In genomic region chr1:136151371-136151770, GRCm38 (mm10) we compare ENCODE assay signal across 17 mouse cellular contexts.
"Had no signal": no experiment of that assay in that cellular context is flagged by ENCODE, and none has a peak within 500 bp of the region (broad histone marks: within the 10 kb centered on the region; RNA-seq: fewer than 3 reads in every experiment).

No protein-coding gene starts in this region.

- H3K27ac ChIP-seq: lung, embryonic 15.5 days; macrophage; midbrain, embryonic 13.5 days; midbrain, embryonic 15.5 days; neural tube, embryonic 12.5 days had no signal

- ATAC-seq: liver, postnatal 0 days; lung, postnatal 0 days; midbrain, embryonic 13.5 days; midbrain, embryonic 15.5 days had no signal

- DNase-seq: liver, postnatal 0 days; lung, adult 2 months; lung, postnatal 14 days; lung, postnatal 36 days; right cerebral cortex, postnatal 25 days; right cerebral cortex, postnatal 4 days; spleen, adult 18-20 months; thymus, adult 18-20 months; thymus, postnatal 14 days; thymus, postnatal 36 days had no signal

- H3K4me3 ChIP-seq: lung, embryonic 15.5 days; megakaryocyte, embryonic 14.5 days; midbrain, embryonic 13.5 days; midbrain, embryonic 15.5 days; neural tube, embryonic 12.5 days had no signal
